Mouse (Mus musculus): ENCODE measurements around the gene Ggta1.

- no peak for TF ChIP-seq POLR2A (IDR thresholded peaks at IDR 0.05; ENCODE audit: extremely low read depth, insufficient read depth, low read length)
- TF ChIP-seq CTCF (IDR thresholded peaks at IDR 0.05; ENCODE audit: extremely low read depth, insufficient read depth, low read length) = no peak
These were observed 18.2 kb downstream of the Ggta1 start for GRCm38 (mm10) chr2:35444764-35445262.
